Mouse (Mus musculus) neural tube, embryonic 11.5 days (tissue): ENCODE data around the gene Acadvl. TPM values are rescaled to one million over a fixed set of nuclear protein-coding genes. Genes with fewer than 3 reads are reported as not detected.

ENCODE experiments used
- ATAC-seq: fragments of 200-750 bp; cut with Nextera tagmentation; 2 replicates; pipeline ENCODE4 v1.8.0; 2017; ENCODE audit warnings: moderate number of reproducible peaks, mild to moderate bottlenecking, moderate TSS enrichment, moderate library complexity; ENCODE audit not compliant: insufficient read depth, low FRiP score, low TSS enrichment
- DNase-seq: peaks from one replicate; pipeline ENCODE4 v3.0.0-alpha.2; 2015; ENCODE audit warnings: low spot score
- H3K27ac ChIP-seq: fragments of 300-500 bp; sonication (generic); 2 replicates; pipeline ENCODE4 v1.5.1; 2014; ENCODE audit warnings: low read depth, mild to moderate bottlenecking, low read length
- H3K27me3 ChIP-seq: fragments of 300-500 bp; sonication (generic); 2 replicates; pipeline ENCODE4 v1.6.1; 2014; ENCODE audit warnings: mild to moderate bottlenecking, low read length, mixed read lengths; ENCODE audit not compliant: control insufficient read depth, insufficient read depth
- H3K36me3 ChIP-seq: fragments of 300-500 bp; sonication (generic); 2 replicates; pipeline ENCODE4 v1.6.1; 2014; ENCODE audit warnings: mild to moderate bottlenecking, low read length, moderate library complexity, mixed read lengths; ENCODE audit not compliant: control insufficient read depth, insufficient read depth
- H3K4me1 ChIP-seq: fragments of 300-500 bp; sonication (generic); 2 replicates; pipeline ENCODE4 v1.6.1; 2014; ENCODE audit warnings: low read length, mixed read lengths; ENCODE audit not compliant: control insufficient read depth, insufficient read depth
- H3K4me2 ChIP-seq: fragments of 300-500 bp; sonication (generic); 2 replicates; pipeline ENCODE4 v1.6.1; 2014; ENCODE audit warnings: low read depth, mild to moderate bottlenecking, moderate library complexity
- H3K4me3 ChIP-seq: fragments of 300-500 bp; sonication (generic); 2 replicates; pipeline ENCODE4 v1.5.1; 2014; ENCODE audit warnings: low read depth, low read length
- H3K9ac ChIP-seq: fragments of 300-500 bp; sonication (generic); 2 replicates; pipeline ENCODE4 v1.6.1; 2014; ENCODE audit warnings: mild to moderate bottlenecking, low read length
- H3K9me3 ChIP-seq: fragments of 300-500 bp; sonication (generic); 2 replicates; pipeline ENCODE4 v1.6.1; 2016; ENCODE audit warnings: low read length; ENCODE audit not compliant: control insufficient read depth
- WGBS: fragments of 180-500 bp; shearing (Covaris S2); extraction: QIAGEN DNeasy Blood & Tissue Kit; methylation state at CpG from one replicate; pipeline ENCODE4 v1.1.7; 2014; 5-methylcytosine and 5-hydroxymethylcytosine counted together
- polyA plus RNA-seq: library from polyadenylated mRNA; unstranded; fragments of >200 nt; fragmentation: Nextera tagmentation; extraction: Ambion mirVana; gene quantifications from 2 replicates; pipeline ENCODE4 v1.2.1, GENCODE M21; 2014

Gene Acadvl
- polyA plus RNA-seq, 1 experiment from 2014 or later, result 54.1 TPM

DNA sequence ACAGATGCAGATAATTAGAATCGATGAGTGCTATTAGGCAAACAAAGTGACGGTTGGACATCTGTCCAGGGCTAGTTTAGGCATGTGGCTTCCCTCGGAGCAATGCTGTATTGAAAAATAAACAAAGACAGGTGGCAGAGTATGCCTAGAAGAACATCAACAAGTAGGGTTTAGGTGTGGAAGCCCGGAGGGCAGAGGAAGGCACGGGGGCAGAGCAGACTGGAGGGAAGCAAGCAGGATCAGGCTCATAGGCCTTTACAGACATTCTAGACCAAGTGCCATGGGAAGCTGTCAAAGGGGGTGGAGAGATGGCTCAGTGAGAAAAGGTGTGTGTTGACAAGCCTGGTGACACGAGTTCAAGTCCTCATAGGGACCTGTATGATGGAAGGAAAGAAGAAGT lies 34.2 kb upstream of the Acadvl start:
- DNase-seq (no peak), ATAC-seq (no peak)
- Histone ChIP-seq H3K4me1 (no peaks in the 10 kb centered on the region), H3K9ac (no peak overlapping the region), H3K4me3 (no peak overlapping the region), H3K27ac (no peak overlapping the region), H3K4me2 (no peak overlapping the region), H3K27me3 (no peaks in the 10 kb centered on the region), H3K36me3 (peaks cover 2% of the 10 kb centered on the region; the same call in 1 of the 2 replicates), H3K9me3 (no peaks in the 10 kb centered on the region)
- WGBS, result 71% methylated on average over 6 of the region's 6 CpGs

DNA sequence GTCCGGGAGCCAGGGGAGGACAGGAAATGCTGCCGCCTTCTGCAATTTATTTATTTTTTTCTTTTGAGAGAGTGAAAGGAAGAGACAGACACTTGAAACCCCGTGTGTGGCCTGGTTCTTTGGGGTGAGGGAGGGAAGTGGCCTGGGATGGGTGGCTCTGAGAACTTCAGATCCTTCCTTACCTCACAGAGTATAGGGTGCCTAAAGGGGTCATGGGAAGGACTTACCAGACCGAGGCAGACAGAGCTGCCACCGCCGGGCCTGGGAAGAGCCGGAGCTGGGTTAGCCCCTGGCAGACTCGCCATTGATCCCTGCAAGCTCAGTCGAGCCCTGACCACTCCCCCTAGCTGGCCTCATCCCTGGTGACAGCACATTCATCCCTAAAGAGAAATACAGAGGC lies 30.2 kb upstream of the Acadvl start:
- Histone ChIP-seq H3K4me1 (no peaks in the 10 kb centered on the region), H3K27ac (0 out of 2 replicates have a peak overlapping the region, but pooled peaks have one; percentile 8), H3K9ac (no peak overlapping the region; the same call in 1 of the 2 replicates), H3K4me3 (no peak overlapping the region), H3K27me3 (no peaks in the 10 kb centered on the region), H3K36me3 (peaks cover 5% of the 10 kb centered on the region; the same call in 1 of the 2 replicates), H3K4me2 (no peak overlapping the region), H3K9me3 (no peaks in the 10 kb centered on the region)
- WGBS, result 34% methylated on average over 9 of the region's 9 CpGs
- DNase-seq (no peak), ATAC-seq (no peak)

DNA sequence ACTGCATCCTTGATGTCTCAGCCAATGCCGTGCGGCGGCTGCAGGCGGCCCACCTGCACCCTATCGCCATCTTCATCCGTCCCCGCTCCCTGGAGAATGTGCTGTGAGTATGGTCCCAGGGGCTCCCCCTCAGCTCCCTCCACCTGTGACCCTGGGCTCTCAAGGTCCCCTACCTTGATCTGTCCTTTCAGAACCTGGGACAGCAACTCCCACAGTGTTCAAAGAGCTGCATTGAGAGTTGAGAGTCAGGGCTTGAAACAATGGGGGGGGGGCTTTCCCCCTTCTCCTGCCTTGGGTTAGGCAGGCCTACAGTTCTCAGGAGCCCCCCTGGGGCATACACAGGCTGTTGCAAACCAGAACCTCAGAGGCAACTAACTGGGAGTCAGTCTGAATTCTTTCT lies 28.5 kb upstream of the Acadvl start:
- no peaks in the 10 kb centered on the region for H3K4me1 ChIP-seq
- 78% methylated on average over 7 of the region's 7 CpGs for WGBS
- no peak for DNase-seq
- H3K36me3 ChIP-seq, result peaks cover 5% of the 10 kb centered on the region; the same call in 1 of the 2 replicates
- no peak overlapping the region for H3K4me2 ChIP-seq
- H3K27me3 ChIP-seq, result no peaks in the 10 kb centered on the region
- no peak for ATAC-seq
- no peaks in the 10 kb centered on the region for H3K9me3 ChIP-seq
- no peak overlapping the region for H3K27ac ChIP-seq
- H3K9ac ChIP-seq, result no peak overlapping the region
- H3K4me3 ChIP-seq, result no peak overlapping the region

DNA sequence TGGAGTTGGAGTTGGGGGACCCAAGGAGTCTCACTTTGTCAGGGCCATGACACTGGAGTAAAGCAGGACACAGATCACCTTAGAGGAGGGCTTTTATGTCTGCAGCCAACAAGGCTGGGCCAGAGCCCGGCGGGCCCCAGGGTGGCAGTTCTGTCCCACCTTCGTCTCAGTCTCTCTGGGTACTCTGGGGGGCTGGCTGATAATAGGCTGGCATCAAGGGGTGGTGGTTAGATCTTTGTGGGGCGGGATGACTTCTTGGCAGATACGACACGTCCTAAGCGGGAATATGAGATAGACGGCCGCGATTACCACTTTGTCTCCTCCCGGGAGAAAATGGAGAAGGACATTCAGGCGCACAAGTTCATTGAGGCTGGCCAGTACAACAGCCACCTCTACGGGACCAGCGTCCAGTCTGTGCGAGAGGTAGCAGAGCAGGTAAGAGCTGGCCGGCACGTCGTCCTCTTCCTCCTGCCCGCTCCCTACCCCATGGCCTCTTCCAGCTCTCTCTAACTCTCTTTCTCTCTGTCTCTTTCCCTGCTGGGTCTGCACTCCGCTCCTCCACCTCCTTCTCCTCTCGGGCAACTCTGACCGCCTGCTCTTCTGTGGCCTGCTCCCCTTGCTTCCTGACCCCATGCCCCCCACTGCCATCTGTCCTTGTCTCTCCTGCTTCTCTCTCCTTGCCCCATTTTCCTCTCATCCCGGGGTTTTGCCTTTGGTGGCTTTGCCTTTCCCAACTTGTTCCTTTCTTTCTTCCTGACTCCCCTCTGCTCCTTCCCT lies 27.3 kb upstream of the Acadvl start:
- ATAC-seq, result no peak

DNA sequence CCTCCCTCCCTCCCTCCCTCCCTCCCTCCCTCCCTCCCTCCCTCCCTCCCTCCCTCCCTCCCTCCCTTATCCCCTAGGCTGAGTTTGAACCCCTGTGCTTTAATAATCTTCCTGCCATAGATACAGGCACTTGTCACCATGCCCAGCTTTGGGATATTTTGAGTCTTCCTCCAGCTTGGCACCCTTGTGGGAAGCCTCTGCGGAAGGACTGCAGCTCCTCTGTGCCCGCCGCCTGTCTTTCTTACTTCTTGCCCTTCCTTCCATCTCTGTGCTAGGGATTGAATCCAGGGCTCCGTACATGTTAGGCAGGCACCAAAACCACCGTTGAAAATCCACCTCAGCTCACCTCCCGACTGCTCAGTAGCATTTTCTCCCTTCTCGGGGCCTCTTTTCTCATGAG lies 25.0 kb upstream of the Acadvl start:
- Histone ChIP-seq H3K36me3 (peaks cover 5% of the 10 kb centered on the region; the same call in 1 of the 2 replicates), H3K9me3 (no peaks in the 10 kb centered on the region), H3K9ac (no peak overlapping the region), H3K27me3 (no peaks in the 10 kb centered on the region), H3K4me2 (no peak overlapping the region), H3K4me1 (no peaks in the 10 kb centered on the region), H3K27ac (no peak overlapping the region), H3K4me3 (no peak overlapping the region)
- DNase-seq (no peak), ATAC-seq (no peak)
- 90% methylated on average over 7 of the region's 7 CpGs for WGBS

More for the DNA sequence above, 27.3 kb upstream of the Acadvl start:
- DNase-seq, result no peak
- H3K9ac ChIP-seq, result no peak overlapping the region
- H3K27ac ChIP-seq, result no peak overlapping the region
- no peak overlapping the region for H3K4me3 ChIP-seq
- 89% methylated on average over 23 of the region's 23 CpGs for WGBS
- no peaks in the 10 kb centered on the region for H3K4me1 ChIP-seq
- H3K4me2 ChIP-seq, result no peak overlapping the region
- H3K36me3 ChIP-seq, result peaks cover 5% of the 10 kb centered on the region; the same call in 1 of the 2 replicates
- H3K27me3 ChIP-seq, result no peaks in the 10 kb centered on the region
- H3K9me3 ChIP-seq, result no peaks in the 10 kb centered on the region

DNA sequence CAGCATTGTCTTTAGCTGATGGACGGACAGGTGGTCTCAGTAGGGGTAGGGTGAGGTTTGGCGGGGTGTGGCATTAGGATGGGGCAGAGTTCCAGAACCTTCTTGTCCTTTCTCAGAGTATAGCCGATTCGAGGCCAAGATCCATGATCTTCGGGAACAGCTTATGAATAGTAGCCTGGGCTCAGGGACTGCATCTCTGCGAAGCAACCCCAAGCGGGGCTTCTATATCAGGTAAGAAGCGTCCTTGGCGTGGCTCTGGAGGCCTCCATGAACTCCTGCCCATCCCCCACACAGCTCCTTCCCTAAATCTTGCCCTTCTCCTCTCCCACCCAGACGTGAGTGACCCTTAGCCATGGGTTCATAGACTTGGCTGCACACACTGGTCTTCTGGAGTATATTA lies 24.4 kb upstream of the Acadvl start:
- H3K4me1 ChIP-seq, result no peaks in the 10 kb centered on the region
- no peak overlapping the region for H3K4me3 ChIP-seq
- H3K27ac ChIP-seq, result no peak overlapping the region
- 92% methylated on average over 10 of the region's 10 CpGs for WGBS
- no peak overlapping the region for H3K4me2 ChIP-seq
- H3K9ac ChIP-seq, result no peak overlapping the region
- no peaks in the 10 kb centered on the region for H3K27me3 ChIP-seq
- H3K9me3 ChIP-seq, result no peaks in the 10 kb centered on the region
- H3K36me3 ChIP-seq, result peaks cover 5% of the 10 kb centered on the region; the same call in 1 of the 2 replicates
- ATAC-seq (no peak), DNase-seq (no peak)

DNA sequence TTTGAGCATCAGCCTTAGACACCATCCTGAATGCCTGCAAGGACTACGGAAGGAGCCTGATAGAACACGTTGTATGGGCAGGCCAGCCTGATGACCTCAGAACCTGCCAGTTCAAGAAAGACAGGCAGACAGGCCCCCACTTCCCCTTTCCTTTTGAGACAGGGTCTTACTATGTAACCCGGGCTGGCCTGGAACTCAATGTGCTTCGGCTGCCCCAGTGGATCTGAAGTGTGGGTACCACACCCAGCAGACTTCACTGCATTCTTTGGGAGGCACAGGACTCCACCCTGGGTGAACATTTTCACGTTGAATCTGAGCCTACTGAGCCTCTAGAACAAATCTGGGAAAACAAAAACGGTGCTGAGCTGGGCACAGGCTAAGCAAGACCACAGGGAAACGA lies 23.0 kb upstream of the Acadvl start:
- no peaks in the 10 kb centered on the region for H3K4me1 ChIP-seq
- H3K36me3 ChIP-seq, result peaks cover 3% of the 10 kb centered on the region; the same call in 1 of the 2 replicates
- no peaks in the 10 kb centered on the region for H3K27me3 ChIP-seq
- no peaks in the 10 kb centered on the region for H3K9me3 ChIP-seq
- no peak overlapping the region for H3K27ac ChIP-seq
- no peak overlapping the region for H3K9ac ChIP-seq
- no peak for ATAC-seq
- H3K4me2 ChIP-seq, result no peak overlapping the region
- DNase-seq, result no peak
- no peak overlapping the region for H3K4me3 ChIP-seq
- WGBS, result 81% methylated on average over 7 of the region's 7 CpGs

DNA sequence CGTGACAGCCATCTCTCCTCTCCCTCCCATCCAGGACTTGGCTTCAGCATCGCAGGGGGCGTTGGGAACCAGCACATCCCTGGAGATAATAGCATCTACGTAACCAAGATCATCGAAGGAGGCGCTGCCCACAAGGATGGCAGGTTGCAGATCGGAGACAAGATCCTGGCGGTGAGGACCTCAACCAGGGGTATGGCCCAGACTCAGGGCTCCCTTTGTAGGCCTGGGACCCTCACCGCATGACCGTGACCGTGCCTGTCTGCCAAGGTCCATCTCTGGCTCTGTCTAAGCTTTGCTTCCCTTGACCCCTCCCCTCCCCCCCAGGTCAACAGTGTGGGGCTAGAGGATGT lies 16.1 kb upstream of the Acadvl start:
- Histone ChIP-seq H3K4me1 (peaks cover 33% of the 10 kb centered on the region), H3K4me2 (no peak overlapping the region), H3K9ac (no peak overlapping the region), H3K9me3 (no peaks in the 10 kb centered on the region), H3K27me3 (no peaks in the 10 kb centered on the region), H3K36me3 (peaks cover 8% of the 10 kb centered on the region), H3K27ac (no peak overlapping the region), H3K4me3 (no peak overlapping the region)
- 96% methylated on average over 11 of the region's 11 CpGs for WGBS
- DNase-seq (no peak), ATAC-seq (no peak)
